Mouse (Mus musculus) forebrain, embryonic 10.5 days (tissue): ENCODE measurements around the gene Scarf2. TPM values are rescaled to one million over a fixed set of nuclear protein-coding genes. Genes with fewer than 3 reads are reported as not detected.

Experiments used
- DNase-seq: peaks from one replicate; pipeline ENCODE4 v3.0.0-alpha.2; 2017; ENCODE audit warnings: low spot score; ENCODE audit errors: extremely low spot score
- H3K27ac ChIP-seq: fragments of 300-500 bp; sonication (generic); 2 replicates; pipeline ENCODE4 v1.5.1; 2016; ENCODE audit warnings: mild to moderate bottlenecking
- H3K27me3 ChIP-seq: fragments of 300-500 bp; sonication (generic); 2 replicates; pipeline ENCODE4 v1.6.1; 2016; ENCODE audit warnings: mild to moderate bottlenecking; ENCODE audit not compliant: poor library complexity, severe bottlenecking
- H3K36me3 ChIP-seq: fragments of 300-500 bp; sonication (generic); replicated peaks from 2 replicates; pipeline ENCODE4 v1.6.1; 2016; ENCODE audit warnings: mild to moderate bottlenecking, moderate library complexity
- H3K4me1 ChIP-seq: fragments of 300-500 bp; sonication (generic); 2 replicates; pipeline ENCODE4 v1.6.1; 2016
- H3K4me3 ChIP-seq: fragments of 300-500 bp; sonication (generic); 2 replicates; pipeline ENCODE4 v1.5.1; 2016; ENCODE audit warnings: mild to moderate bottlenecking, moderate library complexity
- H3K9me3 ChIP-seq: fragments of 300-500 bp; sonication (generic); 2 replicates; pipeline ENCODE4 v1.6.1; 2016; ENCODE audit warnings: mild to moderate bottlenecking, moderate library complexity
- WGBS: fragments of 180-500 bp; shearing (Covaris S2); methylation state at CpG from one replicate; pipeline ENCODE4 v1.1.7; 2016; 5-methylcytosine and 5-hydroxymethylcytosine counted together
- polyA plus RNA-seq: library from polyadenylated mRNA; unstranded; fragments of >200 nt; fragmentation: Nextera tagmentation; extraction: Ambion mirVana; gene quantifications from 2 replicates; pipeline ENCODE4 v1.2.1, GENCODE M21; 2016

Gene Scarf2
- 4.0 and 4.1 TPM in 2 replicates for polyA plus RNA-seq

- H3K27ac ChIP-seq, result peak within 1 kb of the TSS; percentile 88
- no peaks in the 10 kb centered on the region for H3K9me3 ChIP-seq
- peak within 1 kb of the TSS; percentile 60 for H3K4me3 ChIP-seq
- peaks cover 19% of the 10 kb centered on the region for H3K36me3 ChIP-seq
- peak; percentile 58 for DNase-seq
- H3K27me3 ChIP-seq, result peaks cover 84% of the 10 kb centered on the region
- under 1% methylated on average over 76 of the region's 81 CpGs for WGBS
- peaks cover 44% of the 10 kb centered on the region for H3K4me1 ChIP-seq
Measured at GRCm38 (mm10) chr16:17796971-17797811, at the start of gene Scarf2. Gene Scarf2, plus strand, starts transcription at chr16:17797282.

GRCm38 (mm10) chr16:17753001-17753400 lies 44.1 kb upstream of the Scarf2 start:
- H3K27me3 ChIP-seq, result peaks cover 22% of the 10 kb centered on the region
- H3K4me1 ChIP-seq, result no peaks in the 10 kb centered on the region
- DNase-seq, result no peak
- H3K9me3 ChIP-seq, result no peaks in the 10 kb centered on the region
- H3K36me3 ChIP-seq, result no peaks in the 10 kb centered on the region
- WGBS, result 48% methylated on average over 3 of the region's 3 CpGs
- no peak overlapping the region for H3K27ac ChIP-seq
- no peak overlapping the region for H3K4me3 ChIP-seq

- no peak for DNase-seq
- Histone ChIP-seq H3K4me1 (no peaks in the 10 kb centered on the region), H3K36me3 (no peaks in the 10 kb centered on the region), H3K4me3 (no peak overlapping the region), H3K27me3 (peaks cover 29% of the 10 kb centered on the region), H3K27ac (no peak overlapping the region), H3K9me3 (no peaks in the 10 kb centered on the region)
- WGBS, result 39% methylated on average over 1 of the region's 1 CpGs
Measured at GRCm38 (mm10) chr16:17753686-17754085, 43.4 kb upstream of the Scarf2 start.

- Histone ChIP-seq H3K36me3 (peaks cover 16% of the 10 kb centered on the region), H3K27me3 (peaks cover 38% of the 10 kb centered on the region), H3K9me3 (no peaks in the 10 kb centered on the region), H3K4me1 (peaks cover 30% of the 10 kb centered on the region), H3K4me3 (no peak overlapping the region), H3K27ac (no peak overlapping the region)
- WGBS, result 97% methylated on average over 1 of the region's 1 CpGs
- DNase-seq, result no peak
Measured at GRCm38 (mm10) chr16:17757756-17758155, 39.3 kb upstream of the Scarf2 start.

- H3K4me3 ChIP-seq, result peak overlapping the region; percentile 73
- H3K9me3 ChIP-seq, result no peaks in the 10 kb centered on the region
- H3K36me3 ChIP-seq, result peaks cover 23% of the 10 kb centered on the region
- H3K4me1 ChIP-seq, result peaks cover 30% of the 10 kb centered on the region
- no peak for DNase-seq
- peaks cover 38% of the 10 kb centered on the region for H3K27me3 ChIP-seq
- H3K27ac ChIP-seq, result peak overlapping the region; percentile 93
- WGBS, result 61% methylated on average over 9 of the region's 9 CpGs
Measured at GRCm38 (mm10) chr16:17758902-17759301, 38.2 kb upstream of the Scarf2 start.

GRCm38 (mm10) chr16:17759344-17759773 lies 37.7 kb upstream of the Scarf2 start, which contains the start of gene Klhl22:
Gene Klhl22, plus strand, starts transcription at chr16:17759618.
- Histone ChIP-seq H3K4me3 (peak within 1 kb of the TSS; percentile 73), H3K4me1 (peaks cover 30% of the 10 kb centered on the region), H3K36me3 (peaks cover 27% of the 10 kb centered on the region), H3K9me3 (no peaks in the 10 kb centered on the region), H3K27ac (peak within 1 kb of the TSS; percentile 93), H3K27me3 (peaks cover 38% of the 10 kb centered on the region)
- peak; percentile 91 for DNase-seq
- WGBS, result 2% methylated on average over 26 of the region's 28 CpGs

- H3K9me3 ChIP-seq, result no peaks in the 10 kb centered on the region
- DNase-seq, result no peak
- H3K27me3 ChIP-seq, result peaks cover 33% of the 10 kb centered on the region
- H3K4me1 ChIP-seq, result peaks cover 30% of the 10 kb centered on the region
- H3K36me3 ChIP-seq, result peaks cover 31% of the 10 kb centered on the region
- H3K27ac ChIP-seq, result peak overlapping the region; percentile 93
- 3% methylated on average over 53 of the region's 54 CpGs for WGBS
- H3K4me3 ChIP-seq, result peak overlapping the region; percentile 73
Measured at GRCm38 (mm10) chr16:17759813-17760321, 37.2 kb upstream of the Scarf2 start.

- Histone ChIP-seq H3K9me3 (no peaks in the 10 kb centered on the region), H3K27ac (no peak overlapping the region), H3K4me3 (peak overlapping the region; percentile 73), H3K4me1 (peaks cover 30% of the 10 kb centered on the region), H3K36me3 (peaks cover 39% of the 10 kb centered on the region), H3K27me3 (peaks cover 31% of the 10 kb centered on the region)
- 35% methylated on average over 8 of the region's 8 CpGs for WGBS
- DNase-seq, result peak; percentile 43
Measured at GRCm38 (mm10) chr16:17760657-17761056, 36.4 kb upstream of the Scarf2 start.

GRCm38 (mm10) chr16:17761074-17761473 lies 36.0 kb upstream of the Scarf2 start:
- WGBS, result 67% methylated on average over 1 of the region's 1 CpGs
- DNase-seq, result peak; percentile 16
- H3K9me3 ChIP-seq, result no peaks in the 10 kb centered on the region
- peaks cover 43% of the 10 kb centered on the region for H3K36me3 ChIP-seq
- no peak overlapping the region for H3K27ac ChIP-seq
- peak overlapping the region; percentile 73; the same call in 1 of the 2 replicates for H3K4me3 ChIP-seq
- peaks cover 30% of the 10 kb centered on the region for H3K4me1 ChIP-seq
- H3K27me3 ChIP-seq, result peaks cover 31% of the 10 kb centered on the region

- WGBS, result 90% methylated on average over 4 of the region's 4 CpGs
- H3K4me3 ChIP-seq, result no peak overlapping the region
- H3K27ac ChIP-seq, result no peak overlapping the region
- H3K4me1 ChIP-seq, result peaks cover 28% of the 10 kb centered on the region
- H3K9me3 ChIP-seq, result no peaks in the 10 kb centered on the region
- H3K27me3 ChIP-seq, result peaks cover 5% of the 10 kb centered on the region; the same call in 1 of the 2 replicates
- no peak for DNase-seq
- H3K36me3 ChIP-seq, result peaks cover 72% of the 10 kb centered on the region
Measured at GRCm38 (mm10) chr16:17764108-17764511, 33.0 kb upstream of the Scarf2 start.

GRCm38 (mm10) chr16:17768834-17769233 lies 28.2 kb upstream of the Scarf2 start:
- H3K36me3 ChIP-seq, result peaks cover 90% of the 10 kb centered on the region

GRCm38 (mm10) chr16:17771117-17771865 lies 25.8 kb upstream of the Scarf2 start:
- H3K9me3 ChIP-seq, result no peaks in the 10 kb centered on the region
- no peak overlapping the region for H3K4me3 ChIP-seq
- WGBS, result 81% methylated on average over 4 of the region's 4 CpGs
- H3K4me1 ChIP-seq, result no peaks in the 10 kb centered on the region
- peaks cover 86% of the 10 kb centered on the region for H3K36me3 ChIP-seq
- H3K27ac ChIP-seq, result no peak overlapping the region
- no peaks in the 10 kb centered on the region for H3K27me3 ChIP-seq
- no peak for DNase-seq

More at GRCm38 (mm10) chr16:17768834-17769233, 28.2 kb upstream of the Scarf2 start:
- Histone ChIP-seq H3K27me3 (no peaks in the 10 kb centered on the region), H3K9me3 (no peaks in the 10 kb centered on the region), H3K4me1 (no peaks in the 10 kb centered on the region), H3K4me3 (no peak overlapping the region), H3K27ac (no peak overlapping the region)
- WGBS, result 92% methylated on average over 7 of the region's 7 CpGs
- DNase-seq, result no peak
